Mouse (Mus musculus) adrenal gland, postnatal 10 days (tissue): ENCODE measurements around the gene Tada2a. TPM values are rescaled to one million over a fixed set of nuclear protein-coding genes. Genes with fewer than 3 reads are reported as not detected.

Source experiments
- DNase-seq: peaks from one replicate; pipeline ENCODE4 v3.0.0; 2021; ENCODE audit warnings: mixed read lengths
- total RNA-seq, 2 experiments: library from RNA; stranded (reverse); gene quantifications; 2 replicates each; pipeline ENCODE4 v1.2.3; 2021

Tada2a gene
- total RNA-seq, 2 experiments from 2014 or later = 12.3 to 15.1 TPM

- DNase-seq = peak; percentile 54
These were observed 13.8 kb downstream of the Tada2a start for GRCm38 (mm10) chr11:84115646-84116045.

GRCm38 (mm10) chr11:84113623-84114022 lies 15.8 kb downstream of the Tada2a start:
- DNase-seq = no peak

- no peak for DNase-seq
These were observed 22.3 kb downstream of the Tada2a start for GRCm38 (mm10) chr11:84107137-84107536.

GRCm38 (mm10) chr11:84104036-84104435 lies 25.4 kb downstream of the Tada2a start:
- DNase-seq = peak; percentile 36

GRCm38 (mm10) chr11:84101182-84101581 lies 28.2 kb downstream of the Tada2a start:
- DNase-seq = no peak

GRCm38 (mm10) chr11:84097251-84097998 lies 32.0 kb downstream of the Tada2a start:
- DNase-seq = no peak

- no peak for DNase-seq
These were observed 34.3 kb downstream of the Tada2a start for GRCm38 (mm10) chr11:84095084-84095483.

GRCm38 (mm10) chr11:84090572-84090971 lies 38.8 kb downstream of the Tada2a start:
- no peak for DNase-seq

GRCm38 (mm10) chr11:84081901-84082300 lies 47.5 kb downstream of the Tada2a start:
- DNase-seq = no peak

GRCm38 (mm10) chr11:84080327-84080726 lies 49.1 kb downstream of the Tada2a start:
- DNase-seq = no peak

- no peak for DNase-seq
These were observed 49.5 kb downstream of the Tada2a start for GRCm38 (mm10) chr11:84079887-84080286.

GRCm38 (mm10) chr11:84079361-84079760 lies 50.0 kb downstream of the Tada2a start:
- DNase-seq = no peak

GRCm38 (mm10) chr11:84078601-84079000 lies 50.8 kb downstream of the Tada2a start:
- DNase-seq = no peak

- DNase-seq = no peak
These were observed 52.4 kb downstream of the Tada2a start for GRCm38 (mm10) chr11:84077008-84077407.

- no peak for DNase-seq
These were observed 55.3 kb downstream of the Tada2a start for GRCm38 (mm10) chr11:84073816-84074764.

- no peak for DNase-seq
These were observed 56.3 kb downstream of the Tada2a start for GRCm38 (mm10) chr11:84072904-84073651.

- DNase-seq = peak; percentile 12
These were observed 60.4 kb downstream of the Tada2a start, which contains the start of gene Dusp14 for GRCm38 (mm10) chr11:84069034-84069370. Dusp14 (minus strand) TSS chr11:84069261.

GRCm38 (mm10) chr11:84068191-84069033 lies 61.0 kb downstream of the Tada2a start:
- DNase-seq = peak; percentile 77

- no peak for DNase-seq
These were observed 61.6 kb downstream of the Tada2a start for GRCm38 (mm10) chr11:84067720-84068190.

GRCm38 (mm10) chr11:84066927-84067645 lies 62.3 kb downstream of the Tada2a start:
- DNase-seq = peak; percentile 69

GRCm38 (mm10) chr11:84066071-84066481 lies 63.3 kb downstream of the Tada2a start:
- DNase-seq = no peak
